Mouse (Mus musculus) stomach, embryonic 14.5 days (tissue): ENCODE results near the gene Cerkl. TPM values are rescaled to one million over a fixed set of nuclear protein-coding genes. Genes with fewer than 3 reads are reported as not detected.

Experiments used
- ATAC-seq: fragments of 200-750 bp; cut with Nextera tagmentation; 2 replicates; pipeline ENCODE4 v1.8.0; 2017; ENCODE audit warnings: low read depth, moderate TSS enrichment; ENCODE audit not compliant: insufficient number of reproducible peaks, insufficient read depth, low FRiP score
- H3K27ac ChIP-seq: fragments of 300-500 bp; sonication (generic); 2 replicates; pipeline ENCODE4 v1.5.1; 2014; ENCODE audit warnings: mild to moderate bottlenecking, low read length, moderate library complexity, mixed read lengths
- H3K27me3 ChIP-seq: fragments of 300-500 bp; sonication (generic); 2 replicates; pipeline ENCODE4 v1.6.1; 2014; ENCODE audit warnings: low read length, control low read depth, mixed read lengths; ENCODE audit not compliant: control insufficient read depth, insufficient read depth
- H3K36me3 ChIP-seq: fragments of 300-500 bp; sonication (generic); 2 replicates; pipeline ENCODE4 v1.6.1; 2014; ENCODE audit warnings: mild to moderate bottlenecking, control low read depth, low read length, moderate library complexity, mixed read lengths; ENCODE audit not compliant: control insufficient read depth, insufficient read depth
- H3K4me1 ChIP-seq: fragments of 300-500 bp; sonication (generic); 2 replicates; pipeline ENCODE4 v1.6.1; 2014; ENCODE audit warnings: low read length, control low read depth, mixed read lengths; ENCODE audit not compliant: control insufficient read depth, insufficient read depth
- H3K4me2 ChIP-seq: fragments of 300-500 bp; sonication (generic); replicated peaks from 2 replicates; pipeline ENCODE4 v1.6.1; 2014; ENCODE audit warnings: low read depth, low read length, control low read depth
- H3K4me3 ChIP-seq: fragments of 300-500 bp; sonication (generic); 2 replicates; pipeline ENCODE4 v1.5.1; 2014; ENCODE audit warnings: low read depth, low read length, control low read depth
- H3K9ac ChIP-seq: fragments of 300-500 bp; sonication (generic); replicated peaks from 2 replicates; pipeline ENCODE4 v1.6.1; 2014; ENCODE audit warnings: low read depth, mild to moderate bottlenecking, control low read depth, low read length, moderate library complexity, mixed read lengths
- H3K9me3 ChIP-seq: fragments of 300-500 bp; sonication (generic); 2 replicates; pipeline ENCODE4 v1.6.1; 2016; ENCODE audit warnings: low read depth, low read length, control low read depth; ENCODE audit not compliant: control insufficient read depth
- WGBS: fragments of 180-500 bp; shearing (Covaris S2); extraction: QIAGEN DNeasy Blood & Tissue Kit; methylation state at CpG from one replicate; pipeline ENCODE4 v1.1.7; 2014; 5-methylcytosine and 5-hydroxymethylcytosine counted together
- polyA plus RNA-seq: library from polyadenylated mRNA; unstranded; fragments of >200 nt; fragmentation: Nextera tagmentation; extraction: Ambion mirVana; gene quantifications from 2 replicates; pipeline ENCODE4 v1.2.1, GENCODE M21; 2014

Cerkl gene
- polyA plus RNA-seq, 1 experiment from 2014 or later, result 1.4 TPM

DNA sequence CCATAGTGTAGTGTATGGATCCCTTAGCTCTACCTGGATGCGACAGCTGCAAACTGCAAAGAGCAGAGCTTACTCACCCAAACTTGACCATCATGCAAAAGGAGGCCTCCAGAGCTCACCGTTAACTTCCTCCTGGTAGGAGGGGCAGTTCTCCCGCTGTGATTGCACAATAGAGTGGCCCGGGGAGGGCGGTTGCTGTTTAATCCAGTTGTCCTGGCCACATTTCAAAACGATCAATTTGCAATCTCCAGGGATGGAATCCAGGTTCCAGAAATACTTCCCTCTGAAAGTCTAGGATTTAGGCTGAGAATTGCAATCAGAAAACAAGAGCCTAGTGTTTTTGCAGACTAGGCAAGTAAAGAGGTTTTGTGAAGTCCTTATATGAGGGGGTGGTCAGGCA, 26.9 kb downstream of the Cerkl start:
- H3K27ac ChIP-seq, result no peak overlapping the region
- no peak overlapping the region for H3K4me2 ChIP-seq
- no peaks in the 10 kb centered on the region for H3K27me3 ChIP-seq
- H3K4me3 ChIP-seq, result no peak overlapping the region
- no peak overlapping the region for H3K9ac ChIP-seq
- WGBS, result 12% methylated on average over 6 of the region's 6 CpGs
- no peaks in the 10 kb centered on the region for H3K36me3 ChIP-seq
- no peaks in the 10 kb centered on the region for H3K9me3 ChIP-seq
- H3K4me1 ChIP-seq, result peaks cover 4% of the 10 kb centered on the region; the same call in 1 of the 2 replicates
- no peak for ATAC-seq

DNA sequence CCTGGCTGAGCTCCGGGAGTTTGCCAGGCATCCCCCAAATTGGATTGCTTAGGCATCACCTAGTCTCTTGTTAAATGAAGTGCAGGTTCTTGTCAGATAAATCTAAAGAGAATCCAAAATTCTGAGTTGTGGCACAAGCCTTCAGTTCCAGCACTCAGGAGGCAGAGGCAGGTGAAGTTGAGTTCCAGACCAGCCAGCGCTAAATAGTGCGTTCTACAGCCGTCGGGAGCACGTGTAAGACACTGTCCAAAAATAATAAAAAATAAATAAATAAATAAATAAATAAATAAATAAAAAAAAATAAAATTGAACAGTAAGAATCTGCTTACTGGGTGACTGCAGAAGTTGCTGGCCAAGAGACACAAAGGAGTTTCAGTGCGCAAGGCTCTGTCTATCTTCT, 27.5 kb downstream of the Cerkl start:
- Histone ChIP-seq H3K9me3 (no peaks in the 10 kb centered on the region), H3K9ac (no peak overlapping the region), H3K4me2 (peak overlapping the region; percentile 84), H3K4me1 (peaks cover 4% of the 10 kb centered on the region; the same call in 1 of the 2 replicates), H3K36me3 (no peaks in the 10 kb centered on the region), H3K27ac (no peak overlapping the region), H3K27me3 (no peaks in the 10 kb centered on the region), H3K4me3 (peak overlapping the region; percentile 35)
- 15% methylated on average over 7 of the region's 7 CpGs for WGBS
- ATAC-seq, result no peak; the same call in 1 of the 2 replicates

DNA sequence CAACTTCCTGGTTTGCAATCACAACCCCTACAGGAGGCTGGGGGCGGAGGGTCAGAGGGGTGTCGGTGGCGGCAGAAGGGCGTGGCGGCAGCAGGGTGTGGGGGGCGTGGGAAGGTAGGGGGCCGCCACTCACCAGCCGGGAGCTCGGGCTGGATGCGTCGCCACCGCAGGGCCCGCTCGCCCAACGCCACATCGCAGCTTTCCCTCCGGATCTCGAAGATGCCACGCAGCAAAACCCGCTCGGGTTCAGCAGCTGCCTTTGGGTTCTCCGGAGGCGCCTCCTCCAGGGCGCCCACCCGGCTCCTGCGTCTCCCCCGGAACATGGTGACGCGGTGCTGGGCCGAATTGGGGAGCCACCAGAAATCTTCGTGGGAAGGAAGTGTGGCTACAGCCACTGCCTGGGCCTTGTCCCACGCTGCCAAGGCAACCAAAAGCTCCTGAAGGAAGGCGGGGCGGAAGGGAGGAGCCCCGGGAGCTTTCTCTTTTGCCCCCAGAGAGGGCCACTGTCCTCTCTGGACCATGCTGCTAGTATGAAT, 27.9 kb downstream of the Cerkl start:
- H3K9ac ChIP-seq, result no peak overlapping the region
- WGBS, result 1% methylated on average over 35 of the region's 35 CpGs
- H3K27ac ChIP-seq, result no peak overlapping the region
- no peaks in the 10 kb centered on the region for H3K36me3 ChIP-seq
- peak; percentile 63; the same call in 1 of the 2 replicates for ATAC-seq
- H3K4me3 ChIP-seq, result peak overlapping the region; percentile 35
- H3K9me3 ChIP-seq, result no peaks in the 10 kb centered on the region
- no peaks in the 10 kb centered on the region for H3K27me3 ChIP-seq
- peaks cover 4% of the 10 kb centered on the region; the same call in 1 of the 2 replicates for H3K4me1 ChIP-seq
- peak overlapping the region; percentile 84 for H3K4me2 ChIP-seq

DNA sequence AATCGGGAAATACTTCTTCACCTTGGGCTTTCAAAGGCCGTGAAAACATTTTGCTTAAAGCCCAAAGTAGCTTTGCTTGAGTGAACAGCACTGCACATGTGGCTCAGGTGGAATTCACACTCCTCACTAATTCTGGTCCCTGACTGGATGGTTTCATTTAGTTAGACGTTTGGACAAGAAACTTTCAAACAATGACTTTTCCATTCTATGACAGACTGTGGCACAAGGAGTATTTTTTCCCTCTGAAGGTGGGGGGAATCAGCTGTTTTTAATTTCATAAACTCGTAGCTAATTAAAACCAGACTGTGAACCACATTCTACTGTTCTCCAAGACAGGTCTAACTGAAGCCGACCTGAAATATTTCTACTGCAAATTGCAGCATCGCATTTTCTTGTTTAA, 28.6 kb downstream of the Cerkl start:
- Histone ChIP-seq H3K9ac (no peak overlapping the region), H3K4me1 (peaks cover 4% of the 10 kb centered on the region; the same call in 1 of the 2 replicates), H3K27ac (no peak overlapping the region), H3K36me3 (no peaks in the 10 kb centered on the region), H3K4me3 (no peak overlapping the region), H3K4me2 (no peak overlapping the region), H3K9me3 (no peaks in the 10 kb centered on the region), H3K27me3 (no peaks in the 10 kb centered on the region)
- ATAC-seq, result no peak
- WGBS, result 30% methylated on average over 6 of the region's 6 CpGs

DNA sequence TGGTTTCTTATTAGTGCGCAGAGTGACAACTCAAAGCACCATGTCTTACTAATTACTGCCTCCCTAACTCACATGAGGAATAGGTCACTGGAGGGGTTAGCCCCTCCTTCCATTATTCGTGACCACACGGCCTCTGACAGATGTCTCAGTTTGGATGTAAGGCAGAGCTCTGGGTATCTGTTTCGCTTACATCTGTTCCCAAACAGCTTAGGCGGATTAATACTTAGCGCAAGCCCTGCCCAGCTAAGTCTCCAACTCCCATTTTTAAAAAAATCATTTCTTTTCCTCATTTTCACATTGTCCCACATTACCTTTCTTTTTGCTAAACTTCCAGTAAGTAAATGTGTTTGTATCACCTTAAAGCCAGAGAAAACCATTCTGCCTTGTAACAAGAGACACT, 34.9 kb downstream of the Cerkl start:
- Histone ChIP-seq H3K9ac (no peak overlapping the region), H3K4me3 (no peak overlapping the region), H3K9me3 (no peaks in the 10 kb centered on the region), H3K36me3 (no peaks in the 10 kb centered on the region), H3K4me1 (no peaks in the 10 kb centered on the region), H3K27me3 (no peaks in the 10 kb centered on the region), H3K4me2 (no peak overlapping the region), H3K27ac (no peak overlapping the region)
- WGBS, result 31% methylated on average over 6 of the region's 6 CpGs
- no peak for ATAC-seq

DNA sequence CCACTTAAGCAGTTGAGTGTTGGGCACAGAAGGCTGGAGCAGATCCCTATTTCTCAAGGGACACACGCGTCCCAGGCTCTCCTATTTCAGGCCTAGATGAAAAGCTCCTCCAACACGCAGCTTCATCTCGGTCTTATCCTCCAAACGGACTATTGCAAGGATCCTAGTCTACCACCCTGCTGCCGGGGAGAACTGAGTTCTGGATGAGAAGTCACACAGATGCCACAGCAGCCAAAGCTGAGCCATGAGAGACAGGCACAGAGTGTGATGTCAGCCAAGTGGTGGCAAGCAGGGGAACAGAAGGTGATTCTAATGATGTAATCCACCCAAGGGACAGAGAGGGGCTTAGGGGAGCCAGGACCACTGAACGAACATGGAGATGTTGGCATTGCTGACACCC, 42.1 kb downstream of the Cerkl start:
- no peaks in the 10 kb centered on the region for H3K36me3 ChIP-seq
- H3K9ac ChIP-seq, result no peak overlapping the region
- no peak overlapping the region for H3K4me3 ChIP-seq
- 83% methylated on average over 7 of the region's 7 CpGs for WGBS
- no peak overlapping the region for H3K27ac ChIP-seq
- no peaks in the 10 kb centered on the region for H3K4me1 ChIP-seq
- H3K27me3 ChIP-seq, result no peaks in the 10 kb centered on the region
- H3K9me3 ChIP-seq, result no peaks in the 10 kb centered on the region
- ATAC-seq, result no peak
- H3K4me2 ChIP-seq, result no peak overlapping the region

DNA sequence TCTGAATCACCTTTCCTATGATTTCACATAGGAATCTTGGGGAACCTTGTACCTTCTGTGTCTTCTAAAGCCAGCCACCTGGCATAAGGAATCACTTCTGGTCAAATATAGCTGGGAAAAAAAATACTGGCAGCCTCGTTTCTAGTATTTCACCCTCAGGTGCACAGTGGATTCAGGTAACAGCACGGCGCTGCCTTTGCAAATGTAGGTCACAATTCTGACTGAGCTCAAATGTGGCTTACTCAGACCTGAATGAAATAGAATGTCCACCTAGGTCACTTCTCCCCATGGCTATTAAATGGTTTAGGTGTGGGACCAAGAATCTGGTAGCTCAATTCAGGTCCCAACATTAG, 45.7 kb downstream of the Cerkl start:
- H3K4me2 ChIP-seq, result no peak overlapping the region
- H3K4me3 ChIP-seq, result no peak overlapping the region
- no peak overlapping the region for H3K9ac ChIP-seq
- 66% methylated on average over 3 of the region's 3 CpGs for WGBS
- ATAC-seq, result no peak
- no peaks in the 10 kb centered on the region for H3K9me3 ChIP-seq
- H3K36me3 ChIP-seq, result no peaks in the 10 kb centered on the region
- H3K4me1 ChIP-seq, result no peaks in the 10 kb centered on the region
- no peak overlapping the region for H3K27ac ChIP-seq
- H3K27me3 ChIP-seq, result no peaks in the 10 kb centered on the region

DNA sequence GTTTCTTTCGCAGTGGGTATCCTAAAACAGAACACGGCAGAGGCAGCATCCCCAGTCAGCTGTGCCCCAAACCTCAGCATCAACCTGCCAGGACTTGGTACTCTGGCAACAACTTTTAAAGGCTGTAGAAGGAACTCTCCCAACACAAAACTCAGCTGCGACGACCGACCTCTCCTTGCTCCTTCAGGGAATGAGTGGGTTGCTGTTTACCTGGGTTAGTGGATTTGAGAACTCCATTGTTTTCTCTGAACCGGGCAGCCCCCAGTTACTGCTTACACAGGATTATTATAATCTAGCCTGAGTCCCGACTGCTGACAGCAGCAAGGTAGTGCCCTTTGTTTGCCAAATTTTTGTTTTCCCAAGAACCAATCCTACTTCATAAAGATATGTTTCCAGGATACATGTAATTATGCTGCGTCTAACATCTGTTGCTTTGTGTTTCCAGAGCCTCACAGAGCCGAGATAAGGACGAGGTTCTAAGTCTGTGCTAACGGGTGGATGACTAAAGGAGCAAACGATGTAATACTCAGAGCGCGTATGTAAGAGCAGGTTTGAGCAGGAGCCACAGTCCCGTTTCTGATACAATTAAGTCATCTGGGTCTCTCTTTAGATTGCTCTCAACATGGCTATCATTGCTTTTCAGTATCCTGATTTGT, 46.2 kb downstream of the Cerkl start:
- whole genome bisulfite sequencing, result 55% methylated on average over 15 of the region's 15 CpGs
- Histone ChIP-seq H3K4me3 (no peak overlapping the region), H3K36me3 (no peaks in the 10 kb centered on the region), H3K4me1 (no peaks in the 10 kb centered on the region), H3K4me2 (no peak overlapping the region), H3K9me3 (no peaks in the 10 kb centered on the region), H3K9ac (no peak overlapping the region), H3K27me3 (no peaks in the 10 kb centered on the region), H3K27ac (no peak overlapping the region)
- ATAC-seq, result no peak
